Mouse (Mus musculus) embryonic facial prominence, embryonic 10.5 days (tissue): ENCODE results near the gene Myo18a. TPM values are rescaled to one million over a fixed set of nuclear protein-coding genes. Genes with fewer than 3 reads are reported as not detected.

Experiments used
- DNase-seq: peaks from one replicate; pipeline ENCODE4 v3.0.0-alpha.2; 2017; ENCODE audit warnings: low spot score
- H3K27ac ChIP-seq: fragments of 300-500 bp; sonication (generic); replicated peaks from 2 replicates; pipeline ENCODE4 v1.5.1; 2016; ENCODE audit warnings: mild to moderate bottlenecking
- H3K27me3 ChIP-seq: fragments of 300-500 bp; sonication (generic); replicated peaks from 2 replicates; pipeline ENCODE4 v1.6.1; 2016; ENCODE audit warnings: low read depth, mild to moderate bottlenecking; ENCODE audit not compliant: poor library complexity, severe bottlenecking
- H3K36me3 ChIP-seq: fragments of 300-500 bp; sonication (generic); replicated peaks from 2 replicates; pipeline ENCODE4 v1.6.1; 2016; ENCODE audit warnings: mild to moderate bottlenecking, moderate library complexity
- H3K4me1 ChIP-seq: fragments of 300-500 bp; sonication (generic); 2 replicates; pipeline ENCODE4 v1.6.1; 2016
- H3K4me3 ChIP-seq: fragments of 300-500 bp; sonication (generic); 2 replicates; pipeline ENCODE4 v1.5.1; 2016; ENCODE audit warnings: mild to moderate bottlenecking, moderate library complexity
- H3K9me3 ChIP-seq: fragments of 300-500 bp; sonication (generic); 2 replicates; pipeline ENCODE4 v1.6.1; 2016; ENCODE audit warnings: mild to moderate bottlenecking
- WGBS: fragments of 180-500 bp; shearing (Covaris S2); methylation state at CpG from one replicate; pipeline ENCODE4 v1.1.7; 2016; 5-methylcytosine and 5-hydroxymethylcytosine counted together
- polyA plus RNA-seq: library from polyadenylated mRNA; unstranded; fragments of >200 nt; fragmentation: Nextera tagmentation; extraction: Ambion mirVana; gene quantifications from 2 replicates; pipeline ENCODE4 v1.2.1, GENCODE M21; 2016

Gene Myo18a
- polyA plus RNA-seq, 1 experiment from 2014 or later = 27.2 TPM

DNA sequence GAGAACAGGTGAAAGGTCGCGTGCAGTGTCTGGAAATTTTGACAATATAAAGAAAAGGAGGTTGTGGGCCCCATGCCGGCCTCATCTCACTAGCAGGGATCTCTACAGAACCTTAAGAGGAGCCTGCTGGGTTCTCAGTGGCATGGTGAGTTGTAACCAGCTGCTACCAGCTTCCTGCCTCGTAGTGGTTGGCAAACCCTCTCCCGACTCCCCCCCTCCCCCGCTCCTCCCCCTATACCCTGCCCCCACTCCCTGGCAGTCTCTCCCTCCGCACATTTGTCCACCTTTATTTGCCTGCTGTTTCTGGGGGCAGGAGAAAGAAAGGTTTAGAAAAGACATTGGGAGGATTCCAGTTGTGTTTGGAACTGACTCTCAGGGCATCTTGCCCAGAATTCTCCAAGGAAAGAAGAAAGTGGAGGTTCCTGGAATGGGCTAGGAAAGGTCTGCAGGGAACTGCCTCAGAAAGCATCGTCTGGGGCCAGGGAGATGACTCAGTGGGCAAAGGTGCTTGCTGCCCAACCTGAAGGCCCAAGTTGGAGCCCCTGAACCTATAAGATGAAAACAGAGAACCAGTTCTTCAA is 138.8 kb downstream of the Myo18a start:
- Histone ChIP-seq H3K27me3 (peaks cover 81% of the 10 kb centered on the region), H3K36me3 (no peaks in the 10 kb centered on the region), H3K4me3 (no peak overlapping the region), H3K27ac (no peak overlapping the region), H3K9me3 (no peaks in the 10 kb centered on the region), H3K4me1 (peaks cover 35% of the 10 kb centered on the region)
- 44% methylated on average over 8 of the region's 8 CpGs for WGBS
- DNase-seq = no peak

DNA sequence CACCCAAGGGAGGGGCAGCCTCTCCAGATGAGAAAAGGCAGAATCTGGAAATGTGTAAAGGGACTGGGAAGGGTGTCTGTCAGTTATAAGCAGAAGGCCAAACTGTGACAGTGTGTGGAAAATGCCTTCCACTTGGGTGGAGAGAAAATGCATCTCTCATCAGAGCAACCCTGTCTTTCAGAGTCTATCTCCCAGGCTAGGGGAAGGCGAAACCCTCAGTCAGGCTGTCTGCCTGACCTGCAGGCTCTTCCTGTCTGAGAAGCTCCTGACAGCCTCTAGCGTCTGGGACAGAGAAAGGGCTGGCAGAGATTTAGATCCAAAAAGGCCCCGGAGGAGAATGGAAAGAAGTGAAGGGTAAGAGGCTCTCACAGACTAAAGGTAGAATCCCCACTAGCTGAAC is 140.7 kb downstream of the Myo18a start:
- Histone ChIP-seq H3K27ac (no peak overlapping the region), H3K4me1 (peaks cover 31% of the 10 kb centered on the region), H3K27me3 (peaks cover 80% of the 10 kb centered on the region), H3K9me3 (no peaks in the 10 kb centered on the region), H3K36me3 (no peaks in the 10 kb centered on the region), H3K4me3 (no peak overlapping the region)
- 27% methylated on average over 3 of the region's 3 CpGs for WGBS
- no peak for DNase-seq

DNA sequence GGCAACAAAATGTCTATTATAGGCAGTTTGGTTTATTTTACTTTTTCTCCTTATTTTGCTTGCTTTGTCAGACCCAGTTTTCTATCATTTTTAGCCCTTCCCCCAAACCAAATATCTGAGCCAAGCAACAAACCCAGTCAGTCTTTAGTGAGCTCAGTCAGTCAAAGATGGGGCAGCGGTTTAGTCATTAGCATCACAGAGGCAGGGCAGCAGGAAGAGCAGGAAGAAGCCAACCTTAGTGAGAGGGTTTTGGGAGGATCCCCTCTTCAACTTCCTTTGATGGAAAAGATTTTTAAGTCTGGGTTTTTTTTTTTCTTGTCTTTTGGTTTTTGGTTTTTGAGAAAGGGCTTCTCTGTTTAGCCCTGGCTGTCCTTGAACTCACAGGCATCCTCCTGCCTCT is 141.7 kb downstream of the Myo18a start:
- 57% methylated on average over 1 of the region's 1 CpGs for WGBS
- Histone ChIP-seq H3K4me1 (peaks cover 37% of the 10 kb centered on the region), H3K4me3 (no peak overlapping the region), H3K27ac (no peak overlapping the region), H3K9me3 (no peaks in the 10 kb centered on the region), H3K27me3 (peaks cover 78% of the 10 kb centered on the region), H3K36me3 (no peaks in the 10 kb centered on the region)
- no peak for DNase-seq

DNA sequence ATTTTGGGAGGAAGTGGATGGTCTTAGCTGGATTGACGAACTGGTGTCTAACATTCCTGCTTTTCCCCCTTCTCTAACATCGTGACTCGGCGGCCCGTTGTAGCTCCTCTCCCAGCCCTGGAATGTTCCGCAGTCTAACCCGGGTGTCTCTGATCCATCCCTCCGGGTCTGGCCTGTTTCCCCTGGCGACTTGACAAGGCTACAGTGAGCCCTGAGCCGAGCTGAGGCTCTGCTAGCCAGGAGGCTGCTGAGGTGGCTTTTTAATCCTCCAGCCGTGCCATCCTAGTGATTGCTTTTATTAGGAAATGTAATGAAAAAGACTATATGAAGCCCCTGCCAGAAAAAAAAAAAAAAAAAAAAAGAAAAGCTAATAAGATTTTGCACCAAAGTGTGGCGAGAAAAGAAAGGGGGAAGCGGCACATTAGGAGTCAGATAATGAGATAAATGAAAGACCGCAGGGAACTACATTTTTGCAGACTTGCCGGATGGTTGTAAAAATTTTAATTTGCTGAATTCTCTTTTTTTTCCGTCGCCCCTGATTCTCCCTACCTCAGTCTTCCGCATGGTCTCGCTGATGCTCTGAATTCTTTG is 143.1 kb downstream of the Myo18a start:
- H3K36me3 ChIP-seq = no peaks in the 10 kb centered on the region
- DNase-seq = no peak
- WGBS = 41% methylated on average over 19 of the region's 19 CpGs
- H3K4me3 ChIP-seq = peak overlapping the region; percentile 36; the same call in 1 of the 2 replicates
- peaks cover 68% of the 10 kb centered on the region for H3K27me3 ChIP-seq
- H3K9me3 ChIP-seq = no peaks in the 10 kb centered on the region
- H3K27ac ChIP-seq = peak overlapping the region; percentile 78; the same call in 1 of the 2 replicates
- H3K4me1 ChIP-seq = peaks cover 45% of the 10 kb centered on the region

DNA sequence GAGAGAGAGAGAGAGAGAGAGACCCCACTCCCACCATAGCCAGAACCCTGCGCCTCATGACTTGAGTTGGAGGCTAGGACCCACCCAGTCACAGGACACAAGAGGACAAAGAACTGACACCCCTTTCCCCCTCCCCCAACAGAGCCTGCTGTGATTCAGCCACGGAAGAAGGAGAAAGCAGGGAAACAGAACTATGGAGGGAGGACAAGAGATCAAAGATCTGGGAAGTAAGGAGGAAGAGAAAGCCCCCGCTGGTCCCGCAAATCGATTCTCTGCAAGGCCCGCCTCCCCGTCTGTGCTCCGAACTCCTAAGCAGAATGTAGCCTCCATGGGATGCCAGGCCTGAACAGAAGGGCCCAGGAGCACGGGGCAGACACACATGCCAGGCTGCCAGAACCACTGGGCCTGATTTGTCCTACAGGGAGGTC is 143.7 kb downstream of the Myo18a start:
- peak overlapping the region; percentile 78 for H3K27ac ChIP-seq
- H3K4me1 ChIP-seq = peaks cover 40% of the 10 kb centered on the region
- peak overlapping the region; percentile 36 for H3K4me3 ChIP-seq
- peak; percentile 37 for DNase-seq
- no peaks in the 10 kb centered on the region for H3K36me3 ChIP-seq
- H3K9me3 ChIP-seq = no peaks in the 10 kb centered on the region
- 9% methylated on average over 9 of the region's 9 CpGs for WGBS
- peaks cover 65% of the 10 kb centered on the region for H3K27me3 ChIP-seq

DNA sequence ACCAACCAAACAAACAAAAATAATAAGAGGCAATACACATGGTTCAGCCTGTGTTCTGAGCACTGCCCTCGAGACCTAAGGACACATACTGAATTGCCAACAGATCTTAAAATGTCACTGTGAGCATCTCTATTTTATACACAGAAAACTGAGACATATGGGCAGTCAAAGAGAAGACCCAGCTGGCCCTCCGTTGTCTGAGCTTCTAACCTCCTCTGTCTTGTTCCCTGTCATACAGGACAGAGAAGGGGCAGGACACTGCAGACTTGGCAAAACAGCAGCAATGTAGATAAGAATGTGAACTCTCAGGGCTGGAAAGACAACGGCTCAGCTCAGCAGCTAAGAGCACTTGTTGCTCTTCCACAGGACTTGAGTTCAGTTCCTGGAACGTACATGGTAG is 145.4 kb downstream of the Myo18a start:
- 83% methylated on average over 4 of the region's 4 CpGs for WGBS
- Histone ChIP-seq H3K4me3 (no peak overlapping the region), H3K27ac (no peak overlapping the region), H3K4me1 (peaks cover 38% of the 10 kb centered on the region), H3K9me3 (no peaks in the 10 kb centered on the region), H3K36me3 (no peaks in the 10 kb centered on the region), H3K27me3 (peaks cover 66% of the 10 kb centered on the region)
- no peak for DNase-seq

DNA sequence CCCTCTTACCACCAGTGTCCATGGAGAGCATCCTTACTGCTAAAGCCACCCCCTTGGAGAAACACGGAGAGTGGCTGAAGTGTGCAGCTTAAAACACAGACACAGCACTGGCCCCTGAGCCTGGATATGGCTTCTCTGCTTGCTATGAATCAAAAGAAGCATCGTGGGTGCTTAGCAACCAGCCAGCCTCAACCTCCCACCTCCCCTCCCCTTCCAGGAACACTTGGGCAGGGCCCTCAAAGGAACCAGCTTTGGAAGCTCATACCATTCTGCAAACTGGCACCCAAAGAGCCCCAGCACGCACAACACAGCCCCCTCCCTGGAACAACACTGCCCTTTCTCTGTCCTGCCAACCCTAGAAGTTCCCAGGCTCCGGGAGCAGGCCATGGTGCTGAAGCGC is 146.3 kb downstream of the Myo18a start:
- Histone ChIP-seq H3K9me3 (no peaks in the 10 kb centered on the region), H3K4me3 (no peak overlapping the region), H3K36me3 (no peaks in the 10 kb centered on the region), H3K27ac (no peak overlapping the region), H3K27me3 (peaks cover 67% of the 10 kb centered on the region), H3K4me1 (peaks cover 43% of the 10 kb centered on the region)
- no peak for DNase-seq
- 40% methylated on average over 5 of the region's 5 CpGs for WGBS

DNA sequence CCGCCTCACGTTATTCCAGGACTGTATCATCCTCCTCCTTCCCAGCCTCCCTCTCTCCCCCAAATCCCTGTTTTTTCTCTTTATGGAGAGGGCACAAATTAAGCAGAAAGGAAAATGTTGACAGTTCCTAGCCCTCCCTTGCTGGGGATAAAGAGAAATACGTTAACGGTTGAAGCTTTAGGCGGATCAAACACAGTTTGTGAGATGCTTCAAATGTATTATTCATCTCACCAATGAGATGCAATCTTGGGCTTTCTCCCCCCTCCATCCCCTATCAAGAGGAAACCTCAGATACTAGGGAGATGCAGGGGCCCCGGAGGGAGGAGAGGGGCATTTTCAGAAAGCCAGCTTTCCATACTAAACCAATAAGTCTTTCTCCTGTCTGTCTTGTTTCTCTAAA is 146.7 kb downstream of the Myo18a start:
- Histone ChIP-seq H3K4me1 (peaks cover 47% of the 10 kb centered on the region), H3K36me3 (no peaks in the 10 kb centered on the region), H3K27ac (no peak overlapping the region), H3K9me3 (no peaks in the 10 kb centered on the region), H3K4me3 (no peak overlapping the region), H3K27me3 (peaks cover 68% of the 10 kb centered on the region)
- WGBS = 38% methylated on average over 6 of the region's 6 CpGs
- no peak for DNase-seq

DNA sequence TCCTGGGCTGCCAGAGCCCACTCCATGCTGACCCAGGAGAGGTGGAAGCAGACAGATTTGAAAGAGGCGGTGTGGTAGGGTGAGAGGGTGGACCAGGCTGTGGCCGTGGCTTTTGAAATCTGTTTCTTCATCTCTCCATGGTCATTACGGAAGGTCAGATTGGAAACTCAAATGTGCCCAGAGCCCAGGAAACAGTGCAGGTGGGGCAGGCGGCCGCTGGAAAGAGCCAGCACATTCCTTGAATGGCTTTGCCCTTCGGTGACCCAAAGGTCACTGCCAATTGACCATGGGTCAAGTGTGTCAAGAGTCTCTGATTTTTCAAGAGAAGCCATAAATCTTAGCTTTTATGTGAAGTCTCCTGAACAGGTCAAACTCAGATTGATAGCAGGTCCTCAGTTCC is 150.5 kb downstream of the Myo18a start:
- Histone ChIP-seq H3K27me3 (peaks cover 78% of the 10 kb centered on the region), H3K4me1 (peaks cover 64% of the 10 kb centered on the region), H3K36me3 (no peaks in the 10 kb centered on the region), H3K9me3 (no peaks in the 10 kb centered on the region), H3K27ac (no peak overlapping the region), H3K4me3 (no peak overlapping the region)
- 33% methylated on average over 6 of the region's 6 CpGs for WGBS
- no peak for DNase-seq

DNA sequence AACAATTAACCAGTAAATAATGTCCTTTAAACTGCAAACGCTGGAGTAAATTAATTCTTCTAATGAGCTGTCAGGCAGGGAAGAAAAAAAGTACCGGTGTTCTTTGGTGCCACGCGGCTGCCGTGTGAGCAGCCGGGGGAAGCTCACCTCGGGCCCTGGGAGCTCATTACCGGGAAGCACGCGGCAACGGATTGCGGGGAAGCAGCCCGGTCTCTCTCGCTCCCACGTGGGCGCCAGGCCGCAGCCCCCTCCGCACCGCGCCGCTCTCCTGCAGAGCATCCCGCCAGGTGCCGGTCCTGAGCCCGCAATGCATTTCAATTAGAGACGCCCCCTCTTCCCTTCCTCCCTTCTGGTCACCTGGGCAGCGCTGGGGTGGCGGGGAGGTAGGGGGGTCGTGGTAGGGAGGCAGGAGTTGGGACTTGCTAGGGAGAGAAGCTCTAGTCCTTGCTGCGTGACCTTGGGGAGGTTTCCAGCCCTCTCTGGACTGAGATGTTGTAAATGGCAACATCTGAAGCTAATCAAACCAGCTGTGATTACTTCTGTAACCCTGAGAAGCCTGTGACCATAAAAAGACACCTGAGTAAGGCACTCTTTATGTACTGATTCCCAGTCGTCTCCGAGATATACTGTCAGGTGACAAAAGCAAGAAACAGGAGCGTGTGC is 151.7 kb downstream of the Myo18a start:
- Histone ChIP-seq H3K36me3 (no peaks in the 10 kb centered on the region), H3K27me3 (peaks cover 74% of the 10 kb centered on the region), H3K27ac (0 out of 2 replicates have a peak overlapping the region, but pooled peaks have one; percentile 7), H3K9me3 (no peaks in the 10 kb centered on the region), H3K4me3 (peak overlapping the region; percentile 42), H3K4me1 (peaks cover 58% of the 10 kb centered on the region)
- peak; percentile 39 for DNase-seq
- WGBS = 5% methylated on average over 32 of the region's 32 CpGs

Other genes starting within 250 kb of the Myo18a start
- gene Abhd15, start 248.1 kb upstream of the Myo18a start, polyA plus RNA-seq = 5.8 and 6.8 TPM in 2 replicates
- gene Trp53i13, start 247.3 kb upstream of the Myo18a start, polyA plus RNA-seq = 33.1 and 35.0 TPM in 2 replicates
- gene Gm10392, start 244.0 kb upstream of the Myo18a start, polyA plus RNA-seq = 0.11 TPM in 2 replicates
- 11.9 and 13.5 TPM in 2 replicates for gene Taok1, start 155.4 kb upstream of the Myo18a start, polyA plus RNA-seq
- gene Nufip2, start 77.1 kb upstream of the Myo18a start, polyA plus RNA-seq = 3.9 and 4.7 TPM in 2 replicates
- gene Cryba1, start 38.0 kb upstream of the Myo18a start, polyA plus RNA-seq = 0.88 and 2.2 TPM in 2 replicates
- 1.3 and 1.6 TPM in 2 replicates for gene Gm10277, start 24.5 kb downstream of the Myo18a start, polyA plus RNA-seq
- gene Pipox, start 130.8 kb downstream of the Myo18a start, polyA plus RNA-seq = 2.1 and 2.7 TPM in 2 replicates
- 2.3 and 2.5 TPM in 2 replicates for gene Sez6, start 167.6 kb downstream of the Myo18a start, polyA plus RNA-seq
- gene Phf12, start 219.5 kb downstream of the Myo18a start, polyA plus RNA-seq = 20.5 and 21.6 TPM in 2 replicates